Mouse (Mus musculus) lung, adult 2 months (tissue): ENCODE measurements around the gene Hes1.

ENCODE experiments used
- CTCF ChIP-seq: fragments of 200-500 bp; IDR thresholded peaks from 2 replicates; pipeline ENCODE4 v1.5.1; 2011; ENCODE audit warnings: mild to moderate bottlenecking, low read length, control low read depth; ENCODE audit not compliant: insufficient read depth
- POLR2A ChIP-seq: fragments of 200-500 bp; IDR thresholded peaks from 2 replicates; pipeline ENCODE4 v1.6.1; 2011; ENCODE audit warnings: low read depth, mild to moderate bottlenecking, control low read depth, low read length, borderline replicate concordance; ENCODE audit errors: extremely low read depth

DNA sequence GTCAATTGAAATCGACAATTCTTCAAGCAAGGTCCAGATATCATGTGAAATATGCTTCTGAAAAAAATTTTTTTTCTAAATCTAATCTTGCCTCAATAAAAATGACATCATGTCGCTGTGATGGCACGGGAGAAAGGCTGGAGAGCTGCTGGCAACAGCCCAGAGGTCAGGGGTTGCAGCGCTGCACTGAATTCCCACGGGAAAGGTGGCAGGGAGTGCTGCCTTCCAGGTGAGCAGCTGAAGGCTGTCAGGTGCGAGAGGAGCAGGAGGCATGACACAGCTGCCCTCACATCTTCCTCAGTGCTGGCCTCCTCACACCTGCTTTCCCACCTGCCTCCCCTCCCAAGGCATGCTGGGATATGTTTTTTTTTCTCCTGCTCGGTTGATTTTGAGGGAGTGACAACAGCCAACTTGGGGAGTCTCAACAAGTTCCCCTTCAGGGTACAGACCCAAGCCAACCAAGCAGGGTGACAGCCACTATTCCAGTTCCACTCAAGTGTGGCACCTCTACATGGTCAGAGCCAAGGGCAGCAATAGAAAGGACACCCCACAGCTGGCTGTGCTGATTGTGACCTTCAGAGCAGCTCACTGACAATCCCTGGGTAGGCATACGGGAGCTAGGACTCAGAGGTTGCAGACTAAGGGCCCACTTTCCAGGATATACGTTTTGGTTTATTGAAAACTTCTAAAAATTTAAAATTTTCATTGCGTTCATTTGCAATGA lies 13.3 kb upstream of the Hes1 start:
- TF ChIP-seq POLR2A (no peak), CTCF (no peak)
